Mouse (Mus musculus): ENCODE measurements around the gene Scoc.

The Scoc gene

DNA sequence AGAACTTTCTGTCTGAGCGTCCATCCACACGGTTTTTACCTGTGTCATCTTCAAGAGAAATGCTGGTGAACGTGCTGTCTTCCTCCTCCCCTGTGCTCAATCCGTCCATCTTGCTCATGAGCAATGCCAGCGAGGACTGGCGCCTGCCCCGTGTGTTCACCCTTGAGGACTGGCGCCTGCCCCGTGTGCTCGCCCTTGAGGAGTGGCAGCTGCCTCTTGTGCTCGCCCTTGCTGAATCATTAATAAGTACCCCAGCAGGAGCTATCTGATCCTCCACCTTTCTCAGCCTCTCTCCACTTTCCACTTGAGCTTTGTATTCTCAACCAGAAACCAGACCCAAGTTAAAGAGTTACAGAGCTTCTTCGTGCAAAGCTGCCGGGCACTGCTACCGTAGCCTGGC lies at the start of gene Scoc:
Gene Scoc, minus strand, starts transcription at position 170 of the 400 bp plus-strand sequence.
- ChIA-PET POLR2A (interaction anchor here in 1 of 4 experiments (1.0 kb wide), 1 partner anchor 421 kb away, joined by 3 read pairs; no protein-coding TSS in a partner anchor), CTCF (interaction anchor here (0.6 to 1.7 kb wide), 6 partner anchors 8 to 362 kb away, joined by 3 to 7 read pairs (median 4); no protein-coding TSS in a partner anchor)

GRCm38 (mm10) chr8:83459606-83460005 lies 1.4 kb upstream of the Scoc start:
- CTCF ChIA-PET = interaction anchor here in 2 of 4 experiments (0.8 to 1.7 kb wide), 3 partner anchors 9 to 11 kb away, joined by 3 to 4 read pairs (median 3); no protein-coding TSS in a partner anchor

GRCm38 (mm10) chr8:83457121-83457520 lies 1.1 kb downstream of the Scoc start:
- ChIA-PET POLR2A (interaction anchor here in 1 of 4 experiments (0.6 kb wide), 1 partner anchor 65 kb away, joined by 3 read pairs; no protein-coding TSS in a partner anchor), CTCF (interaction anchor here in 1 of 4 experiments (1.0 kb wide), 1 partner anchor 249 kb away, joined by 4 read pairs; no protein-coding TSS in a partner anchor)

More at GRCm38 (mm10) chr8:83459606-83460005, 1.4 kb upstream of the Scoc start:
- POLR2A ChIA-PET = no interaction called here

GRCm38 (mm10) chr8:83451056-83451455 lies 7.1 kb downstream of the Scoc start:
- POLR2A ChIA-PET = interaction anchor here in 1 of 4 experiments (0.7 to 1.2 kb wide), 3 partner anchors 73 to 191 kb away, joined by 3 to 4 read pairs (median 3); no protein-coding TSS in a partner anchor
- CTCF ChIA-PET = interaction anchor here (0.6 to 2.0 kb wide), 20 partner anchors 8 to 504 kb away, joined by 3 to 11 read pairs (median 4); partner anchors contain the start of genes Asf1b (in 1 of the 4), Gm10644 (in 1 of the 4), Ndufb7 (in 1 of the 4) and Scoc (in 1 of the 4)

- CTCF ChIA-PET = interaction anchor here (0.6 to 2.0 kb wide), 23 partner anchors 8 to 530 kb away, joined by 3 to 11 read pairs (median 4); partner anchors contain the start of genes Scoc (in 2 of the 4), Asf1b (in 1 of the 4), Gm10644 (in 1 of the 4) and Ndufb7 (in 1 of the 4)
- POLR2A ChIA-PET = interaction anchor here in 1 of 4 experiments (0.8 to 1.1 kb wide), 2 partner anchors 8 to 117 kb away, joined by 3 to 4 read pairs; partner anchors contain the start of gene Ndufb7
These were observed 8.2 kb downstream of the Scoc start for GRCm38 (mm10) chr8:83449960-83450359.

- CTCF ChIA-PET = interaction anchor here in 1 of 4 experiments (0.5 kb wide), 1 partner anchor 20 kb away, joined by 3 read pairs; no protein-coding TSS in a partner anchor
- POLR2A ChIA-PET = no interaction called here
These were observed 15.2 kb downstream of the Scoc start for GRCm38 (mm10) chr8:83443052-83443400.

DNA sequence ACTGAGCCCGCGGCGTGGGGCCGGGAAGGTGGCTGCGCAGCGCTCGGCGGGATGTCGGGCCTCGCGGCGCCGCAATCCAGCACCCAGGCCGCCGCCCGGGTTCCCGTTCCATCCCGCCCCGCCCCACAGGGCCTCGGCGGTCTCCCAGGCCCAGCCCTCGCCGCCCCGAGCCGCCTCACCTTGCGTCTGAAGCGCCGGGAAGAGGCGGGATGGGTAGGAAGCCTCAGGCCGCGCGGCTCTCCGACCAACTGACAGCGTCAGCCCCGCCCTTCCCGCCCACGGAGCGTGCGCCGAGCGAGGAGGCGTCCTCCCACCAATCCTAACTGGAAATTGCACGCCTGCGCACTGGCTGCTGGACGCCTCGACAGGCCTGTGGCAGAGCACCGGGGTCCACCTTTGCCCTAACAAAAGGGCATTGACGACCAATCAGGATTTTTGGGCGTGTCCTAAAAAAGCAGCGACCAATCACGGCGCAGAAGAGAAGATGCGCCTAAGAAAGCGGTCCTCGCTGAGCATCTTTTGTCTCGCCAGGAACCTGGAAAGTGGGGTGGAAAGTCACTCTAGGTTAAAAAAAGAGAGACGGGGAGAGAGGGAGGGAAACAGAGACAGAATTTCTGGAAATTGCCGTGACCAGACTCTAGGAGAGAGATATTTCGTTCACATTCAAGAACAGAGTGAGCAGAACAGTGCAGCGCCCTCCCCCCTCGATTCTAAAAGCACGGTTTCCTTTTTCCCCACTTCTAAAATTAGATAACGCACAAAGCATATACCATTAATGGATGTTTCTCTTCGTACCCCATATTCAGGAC lies 15.7 kb downstream of the Scoc start:
- ChIA-PET POLR2A (interaction anchor here in 2 of 4 experiments (0.6 to 1.1 kb wide), 3 partner anchors 10 to 21 kb away, joined by 3 read pairs; no protein-coding TSS in a partner anchor), CTCF (interaction anchor here in 2 of 4 experiments (0.5 to 0.6 kb wide), 3 partner anchors 8 to 511 kb away, joined by 4 to 9 read pairs (median 8); no protein-coding TSS in a partner anchor)

DNA sequence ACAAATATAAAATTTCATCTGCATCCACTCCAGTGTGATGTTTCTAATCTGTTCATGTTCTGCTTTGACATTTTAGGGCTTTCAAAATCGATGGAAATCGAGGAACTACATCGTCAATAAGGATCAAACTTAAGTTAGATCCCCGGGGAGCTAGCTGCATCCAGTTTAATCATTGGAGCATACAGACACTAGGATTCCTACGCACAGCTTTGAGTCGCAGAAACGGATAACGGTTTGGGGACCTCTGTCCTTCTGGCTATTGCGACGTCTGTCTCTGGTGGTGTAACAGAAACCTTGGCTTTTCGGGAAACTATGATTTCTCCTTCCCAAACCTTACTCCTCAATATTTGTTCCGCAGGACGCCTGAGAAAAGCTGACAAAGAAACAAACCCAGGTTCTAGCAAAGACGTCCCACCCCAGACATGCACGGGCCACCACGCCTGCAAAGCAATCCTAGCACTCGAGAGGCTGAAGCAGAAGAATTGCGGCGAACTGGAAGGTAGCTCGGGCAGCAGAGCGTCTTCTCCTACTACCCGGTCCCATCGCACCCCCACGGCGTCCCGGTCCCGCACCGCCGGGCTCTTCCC lies 16.4 kb downstream of the Scoc start:
- ChIA-PET CTCF (interaction anchor here in 2 of 4 experiments (0.5 to 0.6 kb wide), 2 partner anchors 9 to 511 kb away, joined by 4 to 8 read pairs; no protein-coding TSS in a partner anchor), POLR2A (interaction anchor here in 2 of 4 experiments (0.6 to 1.1 kb wide), 4 partner anchors 8 to 22 kb away, joined by 3 read pairs; no protein-coding TSS in a partner anchor)

DNA sequence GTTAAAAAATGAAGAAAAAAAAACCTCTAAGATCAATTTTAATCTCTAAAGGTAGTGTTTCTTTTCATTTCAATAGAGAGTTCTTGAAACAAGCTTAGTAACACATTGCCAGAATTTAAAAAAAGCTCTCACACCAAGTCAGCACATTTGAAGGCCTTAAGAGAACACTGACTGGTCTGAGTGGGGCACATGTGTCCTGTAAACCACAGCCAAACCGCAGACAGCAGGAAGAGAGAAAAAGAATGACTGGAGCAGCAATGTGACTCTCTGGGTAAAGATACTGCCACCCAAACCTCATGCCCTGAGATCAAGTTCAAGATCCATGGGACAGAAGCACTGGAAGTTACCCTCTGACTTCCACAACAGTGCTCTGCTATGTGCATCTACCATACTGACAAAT lies 21.1 kb downstream of the Scoc start:
- CTCF ChIA-PET = no interaction called here
- POLR2A ChIA-PET = no interaction called here

DNA sequence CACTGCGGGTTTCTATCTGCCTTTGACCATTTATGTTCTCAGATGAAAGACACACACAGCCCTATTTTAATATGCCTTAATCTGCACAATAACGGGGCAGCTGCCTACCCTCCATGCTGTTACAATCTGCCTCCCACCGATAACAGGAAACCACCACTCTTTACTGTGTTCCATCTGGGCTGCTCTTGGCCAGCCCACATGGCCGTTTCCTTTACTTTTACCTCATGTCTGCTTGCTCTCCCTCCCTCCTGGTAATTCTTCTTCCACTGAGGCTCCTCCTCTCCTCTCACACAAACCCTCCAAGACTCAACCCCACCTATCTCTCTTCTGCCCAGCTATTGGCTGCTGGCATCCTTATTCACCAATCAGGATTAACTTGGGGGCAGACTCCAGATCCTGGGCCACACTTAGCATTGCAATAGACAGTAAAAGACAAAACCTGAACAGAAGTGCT lies 29.1 kb downstream of the Scoc start:
- CTCF ChIA-PET = interaction anchor here in 1 of 4 experiments (0.7 to 1.2 kb wide), 2 partner anchors 22 to 526 kb away, joined by 3 to 4 read pairs; partner anchors contain the start of gene Asf1b

GRCm38 (mm10) chr8:83428621-83429020 lies 29.6 kb downstream of the Scoc start:
- ChIA-PET CTCF (interaction anchor here in 1 of 4 experiments (0.7 to 1.2 kb wide), 2 partner anchors 22 to 527 kb away, joined by 3 to 4 read pairs; partner anchors contain the start of gene Asf1b), POLR2A (interaction anchor here in 3 of 4 experiments (0.7 to 1.1 kb wide), 3 partner anchors 16 to 179 kb away, joined by 3 read pairs; partner anchors contain the start of genes Dnajb1 (in 1 of the 3) and Tecr (in 1 of the 3))

More for the DNA sequence above, 29.1 kb downstream of the Scoc start:
- POLR2A ChIA-PET = interaction anchor here in 3 of 4 experiments (0.7 to 1.1 kb wide), 3 partner anchors 15 to 179 kb away, joined by 3 read pairs; partner anchors contain the start of genes Dnajb1 (in 1 of the 3) and Tecr (in 1 of the 3)

GRCm38 (mm10) chr8:83426949-83427348 lies 31.2 kb downstream of the Scoc start:
- ChIA-PET CTCF (interaction anchor here in 1 of 4 experiments (1.1 kb wide), 1 partner anchor 166 kb away, joined by 7 read pairs; no protein-coding TSS in a partner anchor), POLR2A (interaction anchor here in 2 of 4 experiments (0.6 to 1.8 kb wide), 6 partner anchors 15 to 528 kb away, joined by 3 to 7 read pairs (median 3); partner anchors contain the start of genes Asf1b (in 1 of the 2), Ddx39 (in 1 of the 2) and Gm10644 (in 1 of the 2))

DNA sequence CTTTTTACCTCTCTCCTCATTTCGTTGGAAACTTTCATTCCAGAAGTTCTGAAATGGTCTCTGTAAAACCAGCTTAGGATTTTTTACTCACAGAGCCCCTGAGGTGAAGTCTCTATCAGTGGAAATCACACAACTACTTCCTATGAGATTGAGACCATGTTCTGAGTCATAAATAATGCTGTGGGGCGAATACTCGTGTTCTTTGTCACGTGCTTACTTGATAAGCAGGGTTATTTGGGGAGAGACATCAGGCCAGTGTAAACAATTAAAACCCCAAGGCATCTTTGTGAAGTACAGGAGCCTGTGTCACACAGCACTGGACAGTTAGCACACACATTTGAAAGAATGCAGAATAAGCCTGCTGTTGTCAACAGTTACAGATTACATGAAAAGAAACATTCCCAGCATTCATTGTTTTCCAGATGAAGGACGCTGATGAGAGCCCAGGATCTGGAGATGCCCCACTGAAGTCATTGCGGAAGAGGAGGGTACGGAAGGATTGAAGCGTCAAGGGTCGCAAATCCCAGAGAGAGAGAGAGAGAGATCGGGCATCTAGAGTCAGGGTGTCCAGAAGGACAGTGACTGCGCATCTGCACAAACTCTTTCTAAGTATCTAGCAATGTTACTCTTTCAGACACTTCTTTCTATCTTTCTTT lies 32.0 kb downstream of the Scoc start:
- POLR2A ChIA-PET = interaction anchor here in 2 of 4 experiments (0.7 to 1.8 kb wide), 6 partner anchors 36 to 529 kb away, joined by 3 to 6 read pairs (median 3); partner anchors contain the start of genes Asf1b (in 1 of the 2), Ddx39 (in 1 of the 2) and Gm10644 (in 1 of the 2)
- CTCF ChIA-PET = interaction anchor here in 2 of 4 experiments (1.0 to 1.1 kb wide), 2 partner anchors 24 to 166 kb away, joined by 3 to 7 read pairs; no protein-coding TSS in a partner anchor

DNA sequence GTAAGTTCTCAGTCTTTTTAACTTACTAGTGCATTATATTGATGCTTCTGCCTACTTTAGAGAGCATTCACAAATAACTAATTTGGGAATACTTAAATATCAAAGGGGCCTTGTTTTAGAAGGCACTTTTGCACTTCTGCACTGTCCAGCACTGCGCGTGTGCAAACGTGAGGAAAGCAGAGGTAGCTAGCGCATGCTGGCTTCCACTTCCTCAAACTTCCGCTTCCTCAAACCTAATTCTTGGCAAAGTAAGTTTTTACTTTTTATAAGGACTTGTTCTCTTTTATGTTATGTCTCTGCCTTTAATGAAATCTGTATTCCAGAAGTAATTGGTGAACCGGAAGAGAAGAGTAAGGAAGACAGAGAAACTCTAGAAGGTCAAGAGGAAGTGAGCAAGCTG lies 33.0 kb downstream of the Scoc start:
- ChIA-PET POLR2A (interaction anchor here in 2 of 4 experiments (1.3 to 1.8 kb wide), 2 partner anchors 57 to 530 kb away, joined by 3 to 6 read pairs; partner anchors contain the start of genes Asf1b (in 1 of the 2) and Gm10644 (in 1 of the 2)), CTCF (interaction anchor here in 3 of 4 experiments (0.6 to 1.4 kb wide), 3 partner anchors 25 to 300 kb away, joined by 3 to 4 read pairs (median 3); no protein-coding TSS in a partner anchor)

GRCm38 (mm10) chr8:83423032-83423825 lies 35.0 kb downstream of the Scoc start:
- CTCF ChIA-PET = no interaction called here
- POLR2A ChIA-PET = no interaction called here

GRCm38 (mm10) chr8:83421354-83421753 lies 36.8 kb downstream of the Scoc start:
- POLR2A ChIA-PET = no interaction called here
- CTCF ChIA-PET = no interaction called here
